Mouse (Mus musculus): ENCODE measurements around the gene Dnajc8. TPM values are rescaled to one million over a fixed set of nuclear protein-coding genes. Genes with fewer than 3 reads are reported as not detected.

Dnajc8 gene
- polyA plus RNA-seq, 1 experiment from 2014 or later: 149 TPM

GRCm38 (mm10) chr4:132512080-132512479, 23.3 kb upstream of the Dnajc8 start:
- 74% methylated on average over 3 of the region's 3 CpGs for WGBS
- no peak overlapping the region for H3K27ac ChIP-seq (replicated peaks; ENCODE audit: low read depth, low read length)
- peaks cover 5% of the 10 kb centered on the region; the same call in 1 of the 2 replicates for H3K27me3 ChIP-seq (ENCODE audit: control insufficient read depth, insufficient read depth, low read length)
- ATAC-seq (ENCODE audit: low FRiP score, low TSS enrichment): no peak
- no peak overlapping the region for H3K4me3 ChIP-seq (replicated peaks; ENCODE audit: low read depth, low read length)
- 0 out of 2 replicates have a peak, but pooled peaks cover 5% of the 10 kb centered on the region for H3K4me1 ChIP-seq (ENCODE audit: control insufficient read depth, insufficient read depth, low read length)
- H3K36me3 ChIP-seq (ENCODE audit: control insufficient read depth, insufficient read depth, low read length): no peaks in the 10 kb centered on the region
- no peak overlapping the region for H3K9ac ChIP-seq (replicated peaks; ENCODE audit: low read length)
- DNase-seq: no peak
- no peaks in the 10 kb centered on the region for H3K9me3 ChIP-seq (ENCODE audit: control insufficient read depth, low read length)
- no peak overlapping the region for H3K4me2 ChIP-seq (ENCODE audit: low read length)

GRCm38 (mm10) chr4:132513395-132514273, 21.7 kb upstream of the Dnajc8 start:
- ATAC-seq (ENCODE audit: low FRiP score, low TSS enrichment): no peak
- whole genome bisulfite sequencing: 35% methylated on average over 14 of the region's 14 CpGs
- H3K4me1 ChIP-seq (ENCODE audit: control insufficient read depth, insufficient read depth, low read length): 0 out of 2 replicates have a peak, but pooled peaks cover 5% of the 10 kb centered on the region
- H3K27ac ChIP-seq (replicated peaks; ENCODE audit: low read depth, low read length): no peak overlapping the region
- no peak overlapping the region for H3K4me3 ChIP-seq (replicated peaks; ENCODE audit: low read depth, low read length)
- no peaks in the 10 kb centered on the region for H3K36me3 ChIP-seq (ENCODE audit: control insufficient read depth, insufficient read depth, low read length)
- H3K27me3 ChIP-seq (ENCODE audit: control insufficient read depth, insufficient read depth, low read length): peaks cover 5% of the 10 kb centered on the region; the same call in 1 of the 2 replicates
- no peaks in the 10 kb centered on the region for H3K9me3 ChIP-seq (ENCODE audit: control insufficient read depth, low read length)
- H3K4me2 ChIP-seq (ENCODE audit: low read length): no peak overlapping the region
- no peak overlapping the region for H3K9ac ChIP-seq (replicated peaks; ENCODE audit: low read length)
- DNase-seq: no peak

GRCm38 (mm10) chr4:132514555-132515135, 20.7 kb upstream of the Dnajc8 start:
- Histone ChIP-seq H3K27me3 (ENCODE audit: control insufficient read depth, insufficient read depth, low read length) (peaks cover 5% of the 10 kb centered on the region; the same call in 1 of the 2 replicates), H3K9ac (replicated peaks; ENCODE audit: low read length) (no peak overlapping the region; the same call in 1 of the 2 replicates), H3K9me3 (ENCODE audit: control insufficient read depth, low read length) (no peaks in the 10 kb centered on the region), H3K4me2 (ENCODE audit: low read length) (peak overlapping the region; percentile 87), H3K36me3 (ENCODE audit: control insufficient read depth, insufficient read depth, low read length) (no peaks in the 10 kb centered on the region), H3K27ac (replicated peaks; ENCODE audit: low read depth, low read length) (peak overlapping the region; percentile 21; the same call in 1 of the 2 replicates), H3K4me1 (ENCODE audit: control insufficient read depth, insufficient read depth, low read length) (0 out of 2 replicates have a peak, but pooled peaks cover 5% of the 10 kb centered on the region), H3K4me3 (replicated peaks; ENCODE audit: low read depth, low read length) (peak overlapping the region; percentile 30)
- WGBS: 2% methylated on average over 21 of the region's 21 CpGs
- ATAC-seq (ENCODE audit: low FRiP score, low TSS enrichment) (no peak), DNase-seq (peak; percentile 90)

GRCm38 (mm10) chr4:132515369-132516155, 19.8 kb upstream of the Dnajc8 start:
- DNase-seq (peak; percentile 96), ATAC-seq (ENCODE audit: low FRiP score, low TSS enrichment) (peak; percentile 89)
- peak overlapping the region; percentile 21 for H3K27ac ChIP-seq (replicated peaks; ENCODE audit: low read depth, low read length)
- H3K4me1 ChIP-seq (ENCODE audit: control insufficient read depth, insufficient read depth, low read length): 0 out of 2 replicates have a peak, but pooled peaks cover 5% of the 10 kb centered on the region
- H3K9ac ChIP-seq (replicated peaks; ENCODE audit: low read length): no peak overlapping the region; the same call in 1 of the 2 replicates
- H3K4me3 ChIP-seq (replicated peaks; ENCODE audit: low read depth, low read length): peak overlapping the region; percentile 30
- peaks cover 5% of the 10 kb centered on the region; the same call in 1 of the 2 replicates for H3K27me3 ChIP-seq (ENCODE audit: control insufficient read depth, insufficient read depth, low read length)
- WGBS: 19% methylated on average over 22 of the region's 22 CpGs
- H3K9me3 ChIP-seq (ENCODE audit: control insufficient read depth, low read length): no peaks in the 10 kb centered on the region
- H3K36me3 ChIP-seq (ENCODE audit: control insufficient read depth, insufficient read depth, low read length): no peaks in the 10 kb centered on the region
- peak overlapping the region; percentile 87 for H3K4me2 ChIP-seq (ENCODE audit: low read length)

GRCm38 (mm10) chr4:132518066-132518465, 17.3 kb upstream of the Dnajc8 start:
- H3K4me1 ChIP-seq (ENCODE audit: control insufficient read depth, insufficient read depth, low read length): 0 out of 2 replicates have a peak, but pooled peaks cover 5% of the 10 kb centered on the region
- no peak for DNase-seq
- H3K4me3 ChIP-seq (replicated peaks; ENCODE audit: low read depth, low read length): no peak overlapping the region
- H3K9ac ChIP-seq (replicated peaks; ENCODE audit: low read length): no peak overlapping the region
- 86% methylated on average over 8 of the region's 8 CpGs for WGBS
- no peaks in the 10 kb centered on the region for H3K9me3 ChIP-seq (ENCODE audit: control insufficient read depth, low read length)
- no peak overlapping the region for H3K4me2 ChIP-seq (ENCODE audit: low read length)
- H3K27ac ChIP-seq (replicated peaks; ENCODE audit: low read depth, low read length): no peak overlapping the region
- H3K36me3 ChIP-seq (ENCODE audit: control insufficient read depth, insufficient read depth, low read length): no peaks in the 10 kb centered on the region
- no peak for ATAC-seq (ENCODE audit: low FRiP score, low TSS enrichment)
- H3K27me3 ChIP-seq (ENCODE audit: control insufficient read depth, insufficient read depth, low read length): peaks cover 5% of the 10 kb centered on the region; the same call in 1 of the 2 replicates

- ATAC-seq (ENCODE audit: low FRiP score, low TSS enrichment) (no peak), DNase-seq (no peak)
- H3K9ac ChIP-seq (replicated peaks; ENCODE audit: low read length): no peak overlapping the region
- no peaks in the 10 kb centered on the region for H3K9me3 ChIP-seq (ENCODE audit: control insufficient read depth, low read length)
- no peak overlapping the region for H3K4me2 ChIP-seq (ENCODE audit: low read length)
- no peak overlapping the region for H3K27ac ChIP-seq (replicated peaks; ENCODE audit: low read depth, low read length)
- H3K36me3 ChIP-seq (ENCODE audit: control insufficient read depth, insufficient read depth, low read length): no peaks in the 10 kb centered on the region
- H3K4me3 ChIP-seq (replicated peaks; ENCODE audit: low read depth, low read length): no peak overlapping the region
- no peaks in the 10 kb centered on the region for H3K27me3 ChIP-seq (ENCODE audit: control insufficient read depth, insufficient read depth, low read length)
- H3K4me1 ChIP-seq (ENCODE audit: control insufficient read depth, insufficient read depth, low read length): 0 out of 2 replicates have a peak, but pooled peaks cover 5% of the 10 kb centered on the region
- 93% methylated on average over 3 of the region's 3 CpGs for WGBS
Observed at GRCm38 (mm10) chr4:132519188-132519587, 16.2 kb upstream of the Dnajc8 start.

- ATAC-seq (ENCODE audit: low FRiP score, low TSS enrichment): no peak
- DNase-seq: no peak
- WGBS: 4% methylated on average over 11 of the region's 11 CpGs
Observed at GRCm38 (mm10) chr4:132524321-132524741, 11.0 kb upstream of the Dnajc8 start.

GRCm38 (mm10) chr4:132524808-132525207, 10.5 kb upstream of the Dnajc8 start:
- Histone ChIP-seq H3K27ac (replicated peaks; ENCODE audit: low read depth, low read length) (no peak overlapping the region), H3K4me1 (ENCODE audit: control insufficient read depth, insufficient read depth, low read length) (no peaks in the 10 kb centered on the region), H3K4me3 (replicated peaks; ENCODE audit: low read depth, low read length) (no peak overlapping the region), H3K27me3 (ENCODE audit: control insufficient read depth, insufficient read depth, low read length) (no peaks in the 10 kb centered on the region), H3K9me3 (ENCODE audit: control insufficient read depth, low read length) (no peaks in the 10 kb centered on the region), H3K36me3 (ENCODE audit: control insufficient read depth, insufficient read depth, low read length) (peaks cover 4% of the 10 kb centered on the region; the same call in 1 of the 2 replicates), H3K4me2 (ENCODE audit: low read length) (no peak overlapping the region), H3K9ac (replicated peaks; ENCODE audit: low read length) (no peak overlapping the region)
- ATAC-seq (ENCODE audit: low FRiP score, low TSS enrichment) (no peak), DNase-seq (no peak)
- WGBS: 43% methylated on average over 6 of the region's 6 CpGs

More at GRCm38 (mm10) chr4:132524321-132524741, 11.0 kb upstream of the Dnajc8 start:
- Histone ChIP-seq H3K4me2 (ENCODE audit: low read length) (no peak overlapping the region), H3K27me3 (ENCODE audit: control insufficient read depth, insufficient read depth, low read length) (no peaks in the 10 kb centered on the region), H3K4me3 (replicated peaks; ENCODE audit: low read depth, low read length) (no peak overlapping the region), H3K4me1 (ENCODE audit: control insufficient read depth, insufficient read depth, low read length) (no peaks in the 10 kb centered on the region), H3K27ac (replicated peaks; ENCODE audit: low read depth, low read length) (no peak overlapping the region), H3K9me3 (ENCODE audit: control insufficient read depth, low read length) (no peaks in the 10 kb centered on the region), H3K9ac (replicated peaks; ENCODE audit: low read length) (no peak overlapping the region), H3K36me3 (ENCODE audit: control insufficient read depth, insufficient read depth, low read length) (no peaks in the 10 kb centered on the region)
